Mouse (Mus musculus): Measurements from ENCODE around the gene Gm15517.
"Not testable (repeated sequence)": the region's sequence is repeated elsewhere in the genome, so short reads cannot be mapped to it uniquely, and the experiment has no call there.

Gene Gm15517

GRCm38 (mm10) chr7:44269397-44269796 is 8.2 kb downstream of the Gm15517 start:
- ATAC-seq (ENCODE audit: low TSS enrichment): no peak

- ATAC-seq (ENCODE audit: low TSS enrichment): no peak
These were observed 10.1 kb downstream of the Gm15517 start for GRCm38 (mm10) chr7:44271309-44271708.

- ATAC-seq (ENCODE audit: low TSS enrichment): no peak
These were observed 11.3 kb downstream of the Gm15517 start for GRCm38 (mm10) chr7:44272546-44272945.

GRCm38 (mm10) chr7:44273446-44273845 is 12.2 kb downstream of the Gm15517 start:
- ATAC-seq (ENCODE audit: low TSS enrichment): no peak

GRCm38 (mm10) chr7:44274096-44274495 is 12.8 kb downstream of the Gm15517 start:
- ATAC-seq (ENCODE audit: low TSS enrichment): no peak

GRCm38 (mm10) chr7:44275546-44275945 is 14.3 kb downstream of the Gm15517 start:
- no peak for ATAC-seq (ENCODE audit: low TSS enrichment)

- no peak for ATAC-seq (ENCODE audit: low TSS enrichment)
These were observed 15.4 kb downstream of the Gm15517 start for GRCm38 (mm10) chr7:44276461-44277249.

GRCm38 (mm10) chr7:44277250-44277622 is 16.0 kb downstream of the Gm15517 start:
- peak; percentile 50; the same call in 1 of the 2 replicates for ATAC-seq (ENCODE audit: low TSS enrichment)

- peak; percentile 41; the same call in 1 of the 2 replicates for ATAC-seq (ENCODE audit: low TSS enrichment)
These were observed 19.7 kb downstream of the Gm15517 start for GRCm38 (mm10) chr7:44280959-44281358.

- ATAC-seq (ENCODE audit: low TSS enrichment): peak; percentile 23; the same call in 1 of the 2 replicates
These were observed 20.3 kb downstream of the Gm15517 start for GRCm38 (mm10) chr7:44281586-44281985.

- no peak for ATAC-seq (ENCODE audit: low TSS enrichment)
These were observed 26.5 kb downstream of the Gm15517 start for GRCm38 (mm10) chr7:44287760-44288159.

GRCm38 (mm10) chr7:44290986-44291385 is 29.7 kb downstream of the Gm15517 start:
- ATAC-seq (ENCODE audit: low TSS enrichment): no peak

GRCm38 (mm10) chr7:44291418-44291817 is 30.2 kb downstream of the Gm15517 start:
- ATAC-seq (ENCODE audit: low TSS enrichment): no peak

- not testable (repeated sequence) for ATAC-seq (ENCODE audit: low TSS enrichment)
These were observed 36.3 kb downstream of the Gm15517 start for GRCm38 (mm10) chr7:44297501-44297900.

GRCm38 (mm10) chr7:44303346-44304340 is 42.4 kb downstream of the Gm15517 start:
- no peak for ATAC-seq (ENCODE audit: low TSS enrichment)

GRCm38 (mm10) chr7:44304463-44304774 is 43.2 kb downstream of the Gm15517 start:
- ATAC-seq (ENCODE audit: low TSS enrichment): peak; percentile 10; the same call in 1 of the 2 replicates

- peak; percentile 87 for ATAC-seq (ENCODE audit: low TSS enrichment)
These were observed 43.8 kb downstream of the Gm15517 start for GRCm38 (mm10) chr7:44304775-44305641.

GRCm38 (mm10) chr7:44305686-44306085 is 44.4 kb downstream of the Gm15517 start:
- ATAC-seq (ENCODE audit: low TSS enrichment): no peak

GRCm38 (mm10) chr7:44306516-44307240 is 45.4 kb downstream of the Gm15517 start, which contains the start of gene Clec11a:
TSS of gene Clec11a (minus strand) at chr7:44306902.
- ATAC-seq (ENCODE audit: low TSS enrichment): no peak

- no peak for ATAC-seq (ENCODE audit: low TSS enrichment)
These were observed 46.2 kb downstream of the Gm15517 start for GRCm38 (mm10) chr7:44307261-44308020.

Data from frontal cortex, adult (tissue).